Mouse (Mus musculus) gastrocnemius, adult 8-10 months (tissue): ENCODE measurements around the gene Gm21987. TPM values are rescaled to one million over a fixed set of nuclear protein-coding genes. Genes with fewer than 3 reads are reported as not detected.
A peak's percentile ranks its signal among the peaks of the same experiment; 100 is the strongest.
"Not testable (repeated sequence)": the region's sequence is repeated elsewhere in the genome, so short reads cannot be mapped to it uniquely, and the experiment has no call there.

Source experiments
- DNase-seq, 2 experiments: peaks; one replicate each; pipeline ENCODE4 v3.0.0; 2022; ENCODE audit warnings: low spot score in 2 of 2
- total RNA-seq, 4 experiments: library from RNA; stranded (reverse); gene quantifications; 2 replicates each; pipeline ENCODE4 v1.2.4; 2022

Gm21987 gene
- total RNA-seq: not detected

DNA sequence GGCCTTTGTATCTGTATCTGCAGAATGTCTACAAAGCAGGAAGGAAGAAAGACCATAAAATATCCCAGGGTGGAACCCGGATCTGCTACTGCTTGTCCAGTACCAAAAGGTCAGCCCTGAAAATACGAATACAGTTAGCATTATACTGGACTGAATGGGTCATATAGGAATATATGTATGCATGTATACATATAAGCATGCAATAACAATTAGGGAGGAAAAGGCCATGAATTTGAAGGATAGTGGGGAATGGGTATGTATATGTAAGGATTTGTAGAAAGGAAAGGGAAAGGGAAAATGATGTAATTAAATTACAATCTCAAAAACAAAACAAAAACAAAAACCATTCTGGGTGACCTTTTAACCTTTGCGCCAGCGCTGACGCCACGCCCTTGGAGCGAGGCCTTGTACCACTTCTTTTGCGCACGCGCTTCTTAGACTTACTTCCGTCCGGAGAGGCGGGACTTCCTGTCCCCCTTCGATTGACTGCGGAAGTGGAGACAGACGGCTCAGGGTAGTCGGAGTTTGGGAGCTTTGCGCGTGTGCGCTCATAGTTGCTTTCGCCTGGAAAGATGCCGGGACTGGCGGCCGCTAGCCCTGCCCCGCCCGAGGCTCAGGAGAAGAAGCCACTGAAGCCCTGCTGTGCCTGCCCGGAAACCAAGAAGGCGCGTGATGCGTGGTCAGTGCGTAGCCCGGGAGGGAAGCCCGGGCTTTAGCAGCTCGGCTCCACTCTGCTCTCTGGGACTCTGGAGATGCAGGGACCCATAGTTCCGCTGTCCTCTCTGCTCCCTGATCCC is at the start of gene Gm21987, which contains the start of gene Cox17:
TSS of gene Gm21987 (plus strand) at position 512 of the 797 bp plus-strand sequence.
TSS of gene Cox17 (plus strand) at position 463 of the 797 bp plus-strand sequence.
- DNase-seq: peak; percentile 94 to 96

DNA sequence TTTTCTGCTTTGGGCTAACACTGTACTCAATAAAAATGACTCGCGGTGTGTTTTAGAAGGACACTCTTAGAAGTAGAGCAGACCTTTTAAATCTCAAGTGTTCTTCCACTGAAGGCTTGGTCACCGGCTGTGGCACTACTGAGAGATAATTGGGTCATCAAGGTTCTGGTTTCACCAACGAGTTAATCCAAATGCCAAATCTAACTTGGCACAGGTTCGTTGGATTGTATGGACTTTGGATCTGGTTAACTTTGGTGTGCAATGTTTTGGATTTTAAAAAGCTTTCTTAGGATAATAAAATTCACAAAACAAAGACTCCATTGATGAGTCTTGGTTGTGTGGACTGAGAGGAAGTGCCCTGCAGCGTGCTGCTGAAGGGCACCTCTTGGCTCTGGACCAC is 48.4 kb upstream of the Gm21987 start:
- DNase-seq: no peak

DNA sequence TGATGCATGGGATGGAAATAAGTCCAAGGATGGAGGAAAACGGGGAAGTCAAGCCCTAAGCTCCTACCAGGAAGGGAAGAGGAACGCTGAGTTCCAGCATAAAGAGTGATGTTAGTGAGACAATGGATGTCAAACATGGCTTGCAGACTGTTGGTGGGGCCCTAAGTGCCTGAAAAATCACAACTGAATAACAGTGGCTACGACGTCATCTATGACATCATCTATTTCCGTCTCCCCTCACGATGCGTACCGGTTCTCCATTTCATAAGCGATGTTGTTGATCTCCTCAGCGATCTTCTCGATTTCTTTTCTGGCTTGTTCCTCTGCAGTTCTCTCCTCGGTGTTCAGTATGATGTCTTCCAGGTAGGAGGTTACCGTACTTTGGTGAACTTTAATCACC is 44.5 kb upstream of the Gm21987 start:
- no peak for DNase-seq

- no peak for DNase-seq
Measured at GRCm38 (mm10) chr16:38304460-38305194, 42.2 kb upstream of the Gm21987 start.

DNA sequence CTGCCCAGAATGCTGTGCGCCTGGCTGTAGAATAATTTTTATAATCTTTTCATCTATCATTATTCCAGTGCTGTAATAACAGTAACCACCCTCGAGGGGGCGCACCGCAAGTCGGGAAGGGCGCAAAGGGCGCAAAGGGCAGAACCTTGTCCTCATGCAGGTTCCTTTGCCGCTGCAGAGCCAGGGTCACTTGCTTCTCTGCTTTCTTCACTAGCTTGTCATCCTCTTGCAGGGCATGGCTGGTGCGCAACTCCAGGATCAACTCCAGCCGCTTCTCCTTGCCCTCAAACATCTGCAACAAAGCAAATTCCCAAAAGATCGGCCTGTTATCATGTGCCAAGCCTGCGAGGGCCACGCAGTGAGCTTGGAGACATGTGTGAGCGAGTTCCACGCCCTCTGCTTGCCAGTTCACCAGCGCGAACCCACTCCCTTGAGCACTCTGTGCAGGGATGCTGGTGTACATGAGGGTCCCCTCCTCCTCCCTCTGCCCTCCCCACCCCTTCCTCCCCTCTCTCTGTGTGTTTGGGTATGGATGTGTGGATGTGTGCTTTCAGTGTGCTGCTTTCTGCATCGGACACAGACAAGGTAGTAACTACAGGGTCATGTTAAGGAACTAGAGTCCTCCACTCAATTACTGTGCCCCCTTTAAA is 40.1 kb upstream of the Gm21987 start:
- no peak for DNase-seq

DNA sequence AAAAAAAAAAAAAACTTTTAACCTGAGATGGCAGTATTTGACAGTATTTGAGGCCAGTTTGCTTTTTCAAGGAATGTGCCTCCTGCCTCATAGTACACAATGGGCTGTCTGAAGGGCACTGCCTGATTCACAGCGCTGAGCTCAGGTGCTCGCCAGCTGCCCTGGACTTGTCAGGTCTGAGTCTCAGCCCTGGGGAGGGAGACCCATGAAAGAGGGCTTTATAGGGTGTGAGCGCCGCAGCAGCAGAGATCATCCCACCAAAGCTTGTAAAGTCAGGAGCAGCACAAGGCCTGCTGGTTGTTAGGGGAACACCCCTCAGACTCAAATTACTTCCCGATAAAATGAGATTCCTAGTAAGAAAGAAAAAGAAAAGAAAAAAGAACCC is 39.6 kb upstream of the Gm21987 start:
- no peak for DNase-seq

- no peak for DNase-seq
Measured at GRCm38 (mm10) chr16:38307651-38308050, 39.2 kb upstream of the Gm21987 start.

GRCm38 (mm10) chr16:38308195-38308594 is 38.6 kb upstream of the Gm21987 start:
- DNase-seq: no peak

- no peak for DNase-seq
Measured at GRCm38 (mm10) chr16:38318492-38318891, 28.3 kb upstream of the Gm21987 start.

- no peak for DNase-seq
Measured at GRCm38 (mm10) chr16:38319087-38319486, 27.8 kb upstream of the Gm21987 start.

DNA sequence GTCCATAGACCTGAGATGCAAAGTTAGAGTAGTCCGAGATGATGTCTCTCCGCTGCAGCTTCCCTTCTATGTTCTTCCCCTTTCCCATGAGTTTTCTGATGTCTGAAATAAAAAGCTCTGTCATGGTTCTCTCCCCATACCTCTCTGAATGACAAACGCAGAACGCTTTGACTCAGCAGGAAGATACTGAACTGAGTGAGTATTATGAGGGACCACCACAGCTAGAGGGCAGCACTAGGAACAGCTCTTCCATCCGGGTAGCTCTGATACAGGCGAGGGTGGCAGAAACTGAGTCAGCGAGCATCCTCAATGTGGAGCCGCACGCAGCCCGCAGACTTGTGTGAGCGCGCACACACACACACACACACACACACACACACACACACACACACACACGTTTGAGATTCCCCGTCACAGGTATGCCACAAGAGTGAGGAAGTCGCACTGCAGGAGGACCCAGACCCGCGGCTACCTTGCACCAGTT is 25.3 kb upstream of the Gm21987 start:
- DNase-seq: no peak

- DNase-seq: no peak
Measured at GRCm38 (mm10) chr16:38324311-38324710, 22.5 kb upstream of the Gm21987 start.

DNA sequence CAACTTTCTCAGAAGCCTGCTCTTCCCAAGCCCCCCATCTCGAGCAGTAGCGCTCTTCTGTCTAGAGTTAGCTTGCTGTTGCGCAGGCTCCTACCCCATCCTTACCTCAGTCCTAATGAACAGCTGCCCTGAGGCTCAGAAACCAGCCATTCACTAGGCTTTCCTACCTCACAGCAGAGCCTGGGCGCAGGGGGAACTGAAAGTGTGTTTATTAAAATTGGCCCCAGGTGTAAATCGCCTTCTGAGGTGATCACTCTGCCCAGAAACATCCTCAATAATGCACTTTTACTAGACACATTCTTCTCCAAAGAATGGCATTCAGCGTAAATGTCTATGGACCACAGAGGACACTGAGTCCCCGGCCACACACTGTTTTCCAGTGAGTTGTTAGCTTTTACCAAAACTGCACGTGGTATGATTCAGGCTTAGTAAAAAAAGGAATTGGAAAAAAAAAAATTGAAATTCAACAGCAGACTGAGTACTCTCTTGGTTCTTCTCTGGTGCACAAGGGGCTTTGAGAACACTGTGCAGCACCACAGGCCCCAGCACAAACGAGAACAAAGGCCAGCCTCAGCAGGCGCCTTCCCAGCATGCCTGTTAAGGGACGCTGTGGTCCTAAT is 20.0 kb upstream of the Gm21987 start:
- no peak for DNase-seq

- no peak for DNase-seq
Measured at GRCm38 (mm10) chr16:38329340-38329739, 17.5 kb upstream of the Gm21987 start.

GRCm38 (mm10) chr16:38334431-38334830 is 12.4 kb upstream of the Gm21987 start:
- no peak for DNase-seq

- not testable (repeated sequence) for DNase-seq
Measured at GRCm38 (mm10) chr16:38338077-38338476, 8.8 kb upstream of the Gm21987 start.

GRCm38 (mm10) chr16:38341396-38342324 is 5.2 kb upstream of the Gm21987 start, which contains the start of gene Maats1:
Gene Maats1 (minus strand): TSS chr16:38342143.
- peak; percentile 56 to 59 for DNase-seq

GRCm38 (mm10) chr16:38344941-38345725 is 1.7 kb upstream of the Gm21987 start:
- no peak for DNase-seq

DNA sequence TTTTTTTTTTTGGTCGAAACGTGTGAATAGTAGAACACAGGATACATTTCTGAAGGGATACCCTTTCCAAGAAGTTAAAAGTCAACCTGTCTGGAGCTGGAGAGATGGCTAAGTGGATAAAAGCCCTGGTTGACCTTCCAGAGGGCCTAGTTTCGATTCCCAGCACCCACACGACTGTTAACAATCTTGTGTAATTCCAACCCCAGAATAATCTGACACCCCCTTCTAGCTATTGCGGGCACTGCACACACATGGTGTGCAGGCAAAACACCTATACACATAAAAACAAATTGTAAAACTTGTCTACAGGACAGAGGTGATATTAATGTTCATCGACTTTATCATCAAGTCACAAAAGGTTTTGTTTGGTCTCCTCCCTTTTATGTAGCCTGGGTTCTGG is 748 bp downstream of the Gm21987 start:
- DNase-seq: no peak
